Mouse (Mus musculus): ENCODE results near the gene B3gnt8.

GRCm38 (mm10) chr7:25676085-25676781 lies 49.8 kb downstream of the B3gnt8 start:
- TF ChIP-seq CTCF (IDR thresholded peaks at IDR 0.05; ENCODE audit: extremely low read depth, insufficient read depth, low read length) (no peak), POLR2A (IDR thresholded peaks at IDR 0.05; ENCODE audit: extremely low read depth, insufficient read depth, low read length) (no peak)
